Mouse (Mus musculus): ENCODE data around the gene Capn11. TPM values are rescaled to one million over a fixed set of nuclear protein-coding genes. Genes with fewer than 3 reads are reported as not detected.
A peak's percentile ranks its signal among the peaks of the same experiment; 100 is the strongest.

Gene Capn11
- polyA plus RNA-seq, 1 experiment from 2014 or later, result 1.00 TPM

DNA sequence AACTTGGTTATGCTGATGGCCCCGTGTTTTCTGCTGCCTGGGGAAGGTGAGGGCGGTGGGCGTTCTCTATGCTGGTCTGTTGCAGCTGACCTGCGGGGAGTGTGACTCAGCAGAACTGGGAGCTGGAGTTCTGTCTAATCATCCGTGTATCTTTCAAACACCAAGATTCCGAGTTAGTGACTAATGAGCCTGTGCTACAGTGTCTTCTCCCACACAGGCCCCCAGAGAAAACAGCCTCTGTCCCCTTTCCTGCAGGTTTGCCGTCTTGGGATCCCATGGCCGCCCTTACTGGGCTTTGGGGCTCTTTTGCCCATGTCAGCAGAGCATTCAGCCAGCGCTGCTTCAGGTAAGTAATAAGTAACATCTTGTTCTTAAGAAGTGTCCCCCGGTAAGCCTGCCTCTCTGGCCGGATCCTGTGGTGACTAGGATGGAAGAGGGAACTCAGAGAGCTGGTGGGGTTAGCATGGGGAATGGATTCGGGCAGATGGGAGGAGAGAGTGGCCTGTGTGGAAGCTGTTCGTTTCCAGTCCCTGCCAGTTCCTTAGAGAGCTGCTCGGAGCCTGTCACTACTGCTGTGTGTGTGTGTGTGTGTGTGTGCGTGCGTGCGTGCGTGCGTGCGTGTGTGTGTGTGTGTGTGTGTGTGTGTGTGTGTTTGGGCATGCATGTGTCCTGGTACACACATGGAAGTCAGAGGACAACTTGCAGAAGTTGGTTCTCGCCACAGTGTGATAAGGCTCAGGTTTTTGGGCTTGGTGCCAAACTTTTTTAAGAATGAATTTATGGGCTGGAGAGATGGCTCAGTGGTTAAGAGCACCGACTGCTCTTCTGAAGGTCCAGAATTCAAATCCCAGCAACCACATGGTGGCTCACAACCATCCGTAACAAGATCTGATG lies 36.3 kb upstream of the Capn11 start:
- Histone ChIP-seq H3K4me3 (no peak overlapping the region), H3K4me1 (replicated peaks) (no peaks in the 10 kb centered on the region), H3K27ac (replicated peaks) (no peak overlapping the region), H3K27me3 (no peaks in the 10 kb centered on the region), H3K9me3 (no peaks in the 10 kb centered on the region), H3K4me2 (no peak overlapping the region), H3K36me3 (peaks cover 13% of the 10 kb centered on the region; the same call in 1 of the 2 replicates), H3K9ac (no peak overlapping the region)
- no peak for ATAC-seq (ENCODE audit: low FRiP score, low read depth)
- 77% methylated on average over 23 of the region's 23 CpGs for WGBS

DNA sequence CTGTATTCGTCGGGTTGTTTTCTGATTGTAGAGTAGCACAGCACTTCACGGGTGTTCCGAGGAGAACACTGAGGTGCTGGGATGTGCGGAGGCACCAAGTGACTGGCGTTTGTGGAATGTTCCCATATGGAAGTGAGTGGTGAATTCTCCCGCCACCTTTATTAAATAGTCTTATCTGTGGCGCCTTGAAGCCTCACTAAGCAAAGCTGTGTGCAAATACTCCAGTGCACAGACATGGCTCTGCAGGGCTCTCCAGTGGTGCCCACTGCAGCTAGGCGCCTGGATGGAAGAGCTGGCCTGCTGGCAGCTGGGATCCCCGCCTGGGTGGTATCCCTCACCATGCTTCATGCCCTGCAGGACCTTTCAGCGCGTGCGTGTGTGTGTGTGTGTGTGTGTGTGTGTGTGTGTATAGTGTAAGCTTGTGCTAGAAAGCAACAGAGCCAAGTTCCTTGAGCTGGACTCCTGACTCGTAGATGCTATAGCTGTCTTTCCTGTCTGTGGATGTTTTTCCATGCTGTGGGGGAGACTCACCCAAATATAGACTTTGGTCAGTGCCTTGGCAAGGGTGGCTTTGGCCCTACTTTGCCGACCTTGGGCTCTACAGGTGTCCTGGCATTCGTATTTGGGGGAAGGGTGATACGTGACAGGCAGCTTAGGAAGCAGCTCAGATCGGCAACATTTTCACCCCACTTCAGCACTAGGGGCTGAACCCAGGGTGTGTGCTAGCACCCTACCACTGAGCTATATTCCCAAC lies 34.9 kb upstream of the Capn11 start:
- H3K27me3 ChIP-seq, result no peaks in the 10 kb centered on the region
- H3K36me3 ChIP-seq, result peaks cover 8% of the 10 kb centered on the region; the same call in 1 of the 2 replicates
- no peak for ATAC-seq (ENCODE audit: low FRiP score, low read depth)
- H3K9me3 ChIP-seq, result no peaks in the 10 kb centered on the region
- WGBS, result 89% methylated on average over 18 of the region's 18 CpGs
- H3K4me3 ChIP-seq, result no peak overlapping the region
- H3K4me2 ChIP-seq, result no peak overlapping the region
- H3K9ac ChIP-seq, result no peak overlapping the region
- H3K27ac ChIP-seq (replicated peaks), result no peak overlapping the region
- no peaks in the 10 kb centered on the region for H3K4me1 ChIP-seq (replicated peaks)

DNA sequence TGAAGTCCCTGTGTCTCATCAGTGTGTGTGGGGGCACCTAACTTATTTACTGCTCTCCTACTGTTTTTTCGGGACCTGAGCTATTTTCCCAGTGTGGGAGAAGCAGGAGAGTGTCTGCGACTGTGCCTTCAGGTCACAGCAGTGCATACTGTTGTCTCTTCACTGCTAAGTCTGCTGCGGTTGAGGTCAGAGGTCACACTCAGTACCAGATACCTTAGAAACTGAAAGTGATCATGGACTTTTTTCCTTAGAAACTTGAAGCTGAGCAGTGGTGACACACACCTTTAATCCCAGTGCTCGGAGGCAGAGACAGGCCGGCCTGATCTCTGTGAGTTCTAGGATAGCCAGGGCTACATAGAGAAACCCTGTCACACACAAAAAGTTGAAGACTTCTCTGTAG lies 33.0 kb upstream of the Capn11 start:
- Histone ChIP-seq H3K9me3 (no peaks in the 10 kb centered on the region), H3K4me2 (no peak overlapping the region), H3K27me3 (no peaks in the 10 kb centered on the region), H3K9ac (no peak overlapping the region), H3K4me1 (replicated peaks) (peaks cover 8% of the 10 kb centered on the region), H3K27ac (replicated peaks) (no peak overlapping the region), H3K4me3 (no peak overlapping the region), H3K36me3 (no peaks in the 10 kb centered on the region)
- no peak for ATAC-seq (ENCODE audit: low FRiP score, low read depth)
- WGBS, result 85% methylated on average over 5 of the region's 5 CpGs

DNA sequence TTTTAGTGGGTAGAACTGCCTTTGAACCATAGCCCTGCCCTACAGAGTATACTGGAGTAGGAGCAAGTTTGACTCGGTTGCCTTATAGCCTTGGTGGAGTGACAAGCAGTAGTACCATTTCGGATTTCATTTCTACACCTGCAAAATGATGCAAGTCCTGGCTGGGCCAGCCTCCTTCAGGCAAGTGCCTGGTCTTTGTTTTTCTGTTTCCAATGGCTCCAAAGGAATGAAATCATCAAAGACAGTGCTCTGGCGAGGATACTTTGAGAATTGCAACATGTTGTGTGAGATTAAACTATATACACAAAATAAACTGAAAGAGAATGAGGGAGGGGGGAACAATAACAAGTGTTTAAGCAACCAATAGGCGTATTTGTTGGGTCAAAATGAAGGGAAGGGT lies 30.9 kb upstream of the Capn11 start:
- no peaks in the 10 kb centered on the region for H3K27me3 ChIP-seq
- 92% methylated on average over 4 of the region's 4 CpGs for WGBS
- no peak overlapping the region for H3K9ac ChIP-seq
- no peak for ATAC-seq (ENCODE audit: low FRiP score, low read depth)
- no peaks in the 10 kb centered on the region for H3K36me3 ChIP-seq
- H3K4me1 ChIP-seq (replicated peaks), result peaks cover 13% of the 10 kb centered on the region
- H3K27ac ChIP-seq (replicated peaks), result no peak overlapping the region
- H3K9me3 ChIP-seq, result no peaks in the 10 kb centered on the region
- H3K4me3 ChIP-seq, result no peak overlapping the region
- H3K4me2 ChIP-seq, result no peak overlapping the region

DNA sequence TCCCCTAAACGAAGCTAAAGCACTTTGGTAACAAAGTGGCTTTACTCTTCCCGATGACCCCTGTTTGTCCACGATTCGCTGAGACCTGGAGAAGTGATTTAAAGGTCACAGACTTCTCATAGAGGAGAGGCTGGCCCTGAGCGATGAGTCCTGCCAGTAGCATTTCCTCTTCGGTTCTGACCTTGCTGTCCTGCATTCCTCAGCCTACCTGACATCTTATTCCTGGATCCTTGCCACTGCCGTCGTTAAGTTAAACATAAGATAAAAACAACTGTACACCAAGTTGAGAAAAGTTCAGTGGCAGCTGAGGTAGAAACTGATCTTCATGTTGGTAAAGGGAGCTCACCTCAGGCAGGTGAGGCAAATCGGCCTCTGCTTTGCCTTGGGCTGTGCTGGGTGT lies 30.0 kb upstream of the Capn11 start:
- H3K27ac ChIP-seq (replicated peaks), result no peak overlapping the region
- peaks cover 20% of the 10 kb centered on the region for H3K4me1 ChIP-seq (replicated peaks)
- no peak overlapping the region for H3K9ac ChIP-seq
- H3K4me3 ChIP-seq, result no peak overlapping the region
- ATAC-seq (ENCODE audit: low FRiP score, low read depth), result no peak
- no peak overlapping the region for H3K4me2 ChIP-seq
- no peaks in the 10 kb centered on the region for H3K9me3 ChIP-seq
- no peaks in the 10 kb centered on the region for H3K36me3 ChIP-seq
- WGBS, result 95% methylated on average over 9 of the region's 9 CpGs
- H3K27me3 ChIP-seq, result no peaks in the 10 kb centered on the region

DNA sequence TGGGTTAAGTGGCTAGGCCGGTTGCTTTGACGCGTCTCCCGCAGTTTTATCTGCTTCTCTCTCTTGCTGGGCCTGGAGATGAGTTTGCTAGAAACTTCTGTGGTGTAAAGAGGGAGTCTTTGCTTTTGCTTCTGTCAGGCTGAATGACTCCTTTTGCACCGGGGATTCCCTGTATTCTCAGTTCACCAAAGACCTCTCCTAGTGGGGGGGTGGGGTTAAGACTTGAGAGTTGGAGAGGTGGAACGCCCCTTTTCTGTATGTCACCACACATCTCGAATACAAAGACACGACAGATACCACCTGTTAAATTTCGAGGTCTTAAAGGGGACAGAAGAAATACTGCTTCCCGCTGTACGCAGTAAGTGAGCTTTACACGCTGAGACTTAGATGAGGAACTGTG lies 27.6 kb upstream of the Capn11 start, which contains the start of gene Tmem63b:
Gene Tmem63b, minus strand, starts transcription at position 190 of the 400 bp plus-strand sequence.
- ATAC-seq (ENCODE audit: low FRiP score, low read depth), result peak; percentile 3; the same call in 1 of the 2 replicates
- peak within 1 kb of the TSS; percentile 93 for H3K27ac ChIP-seq (replicated peaks)
- 10% methylated on average over 12 of the region's 12 CpGs for WGBS

DNA sequence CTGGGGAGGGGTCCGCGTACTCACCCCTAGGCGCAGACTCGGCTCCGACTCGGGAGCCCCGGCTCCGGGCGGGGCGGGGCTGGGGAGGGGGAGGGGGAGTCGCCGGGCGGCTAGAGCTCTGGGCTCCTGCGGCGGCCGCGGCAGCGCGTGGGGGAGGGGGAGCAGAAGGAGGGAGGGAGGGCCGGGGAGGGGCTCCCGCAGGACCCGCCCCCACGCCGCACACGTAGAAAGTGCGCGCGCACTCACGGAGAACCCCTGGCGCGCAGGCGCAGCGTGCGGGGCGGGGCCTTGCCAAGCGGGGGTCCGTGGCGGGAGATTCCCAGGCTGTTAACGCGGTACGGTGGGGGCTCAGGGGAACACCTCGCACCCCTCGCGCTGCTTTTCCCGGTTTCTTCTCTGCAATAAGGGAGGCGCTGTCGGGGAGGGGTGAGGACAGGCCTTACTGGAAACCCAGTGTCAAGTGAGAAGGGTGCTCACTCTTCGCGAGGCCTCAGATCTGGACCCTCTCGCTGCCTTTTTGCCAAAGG lies 27.0 kb upstream of the Capn11 start, which contains the start of gene Mrpl14:
Gene Mrpl14, plus strand, starts transcription at position 230 of the 527 bp plus-strand sequence.
- Histone ChIP-seq H3K27me3 (no peaks in the 10 kb centered on the region), H3K36me3 (no peaks in the 10 kb centered on the region), H3K9me3 (no peaks in the 10 kb centered on the region), H3K9ac (peak within 1 kb of the TSS; percentile 88), H3K4me1 (replicated peaks) (peaks cover 30% of the 10 kb centered on the region), H3K4me3 (peak within 1 kb of the TSS; percentile 84), H3K27ac (replicated peaks) (peak within 1 kb of the TSS; percentile 93), H3K4me2 (peak within 1 kb of the TSS; percentile 77)
- under 1% methylated on average over 39 of the region's 50 CpGs for WGBS
- ATAC-seq (ENCODE audit: low FRiP score, low read depth), result peak; percentile 88

More for the DNA sequence above, 27.6 kb upstream of the Capn11 start, which contains the start of gene Tmem63b:
- H3K27me3 ChIP-seq, result no peaks in the 10 kb centered on the region
- peak within 1 kb of the TSS; percentile 84 for H3K4me3 ChIP-seq
- H3K36me3 ChIP-seq, result no peaks in the 10 kb centered on the region
- H3K4me1 ChIP-seq (replicated peaks), result peaks cover 29% of the 10 kb centered on the region
- peak within 1 kb of the TSS; percentile 88 for H3K9ac ChIP-seq
- no peaks in the 10 kb centered on the region for H3K9me3 ChIP-seq
- peak within 1 kb of the TSS; percentile 77 for H3K4me2 ChIP-seq

DNA sequence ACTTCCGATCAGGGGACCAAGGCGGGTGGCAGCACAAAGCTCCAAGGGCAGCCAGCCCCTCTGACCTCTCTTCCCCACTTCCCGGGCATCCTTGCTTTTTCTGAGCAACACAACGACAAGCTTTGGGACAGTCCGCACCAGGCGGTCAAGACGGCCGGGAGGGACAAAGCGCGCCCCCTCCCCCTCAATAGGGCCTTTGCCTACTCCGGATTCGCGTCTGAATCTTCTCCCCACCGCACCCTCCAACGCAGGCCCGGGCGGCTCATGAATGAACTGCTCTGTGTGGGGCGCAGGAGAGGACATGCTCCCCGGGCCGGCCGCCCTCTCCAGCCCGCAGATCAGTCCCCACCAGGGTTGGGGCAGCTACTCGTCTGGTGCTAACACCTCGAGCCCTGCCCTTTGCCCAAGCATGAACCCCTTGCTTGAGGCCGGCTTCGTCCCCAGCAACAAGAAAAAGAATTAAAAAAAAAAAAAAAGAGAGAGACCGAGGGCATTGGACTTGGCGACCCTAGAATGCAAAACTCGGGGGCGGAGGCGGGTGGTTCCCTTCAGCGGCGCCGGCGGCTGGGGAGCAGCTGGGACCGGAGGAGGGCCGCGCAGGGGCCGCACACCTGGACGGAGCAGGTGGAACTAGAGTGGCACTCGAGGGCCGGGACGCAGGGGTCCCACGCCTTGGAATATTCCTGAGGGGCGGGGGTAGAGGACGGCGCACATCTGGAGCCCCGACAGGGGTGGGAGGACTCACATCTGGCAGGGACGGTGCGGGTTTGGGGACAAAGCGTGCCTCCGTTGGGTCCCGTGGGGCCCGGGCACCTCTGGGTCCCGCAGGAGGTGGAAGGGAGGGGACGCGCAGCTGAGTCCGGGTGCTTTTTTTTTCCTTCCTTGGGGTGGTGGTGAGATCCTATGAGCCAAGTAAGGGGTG lies 26.3 kb upstream of the Capn11 start:
- WGBS, result 1% methylated on average over 54 of the region's 58 CpGs
- Histone ChIP-seq H3K27ac (replicated peaks) (peak overlapping the region; percentile 93), H3K9ac (peak overlapping the region; percentile 88), H3K4me3 (peak overlapping the region; percentile 84), H3K9me3 (no peaks in the 10 kb centered on the region), H3K4me2 (peak overlapping the region; percentile 77), H3K36me3 (no peaks in the 10 kb centered on the region), H3K27me3 (no peaks in the 10 kb centered on the region), H3K4me1 (replicated peaks) (peaks cover 38% of the 10 kb centered on the region)
- ATAC-seq (ENCODE audit: low FRiP score, low read depth), result peak; percentile 39

DNA sequence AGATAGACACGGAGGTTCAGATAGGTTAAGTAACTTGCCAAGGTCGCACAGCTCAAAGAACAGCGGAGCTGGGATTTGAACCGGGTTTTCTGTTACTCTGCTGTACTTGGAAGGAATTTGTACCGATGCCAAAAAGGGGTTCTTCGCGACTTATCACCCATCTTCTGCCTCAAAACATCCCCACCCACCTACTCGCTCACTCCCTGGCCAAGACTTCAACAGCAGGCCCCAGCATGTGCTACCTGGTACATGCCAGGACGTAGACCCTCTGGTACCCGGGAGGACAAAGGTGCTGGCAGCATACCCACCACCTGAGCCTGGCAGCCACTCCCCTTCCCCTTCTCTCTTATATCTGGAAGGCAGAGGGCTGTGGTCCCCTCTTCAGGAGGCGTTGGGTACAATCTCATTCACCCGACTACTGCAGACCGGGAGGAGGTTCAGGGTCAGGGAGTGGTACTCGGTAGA lies 25.6 kb upstream of the Capn11 start:
- ATAC-seq (ENCODE audit: low FRiP score, low read depth), result peak; percentile 24
- H3K4me1 ChIP-seq (replicated peaks), result peaks cover 40% of the 10 kb centered on the region
- WGBS, result 23% methylated on average over 14 of the region's 14 CpGs
- H3K9me3 ChIP-seq, result no peaks in the 10 kb centered on the region
- H3K36me3 ChIP-seq, result no peaks in the 10 kb centered on the region
- H3K27me3 ChIP-seq, result no peaks in the 10 kb centered on the region
- H3K9ac ChIP-seq, result peak overlapping the region; percentile 88
- H3K27ac ChIP-seq (replicated peaks), result peak overlapping the region; percentile 93
- H3K4me2 ChIP-seq, result peak overlapping the region; percentile 77
- H3K4me3 ChIP-seq, result peak overlapping the region; percentile 84

DNA sequence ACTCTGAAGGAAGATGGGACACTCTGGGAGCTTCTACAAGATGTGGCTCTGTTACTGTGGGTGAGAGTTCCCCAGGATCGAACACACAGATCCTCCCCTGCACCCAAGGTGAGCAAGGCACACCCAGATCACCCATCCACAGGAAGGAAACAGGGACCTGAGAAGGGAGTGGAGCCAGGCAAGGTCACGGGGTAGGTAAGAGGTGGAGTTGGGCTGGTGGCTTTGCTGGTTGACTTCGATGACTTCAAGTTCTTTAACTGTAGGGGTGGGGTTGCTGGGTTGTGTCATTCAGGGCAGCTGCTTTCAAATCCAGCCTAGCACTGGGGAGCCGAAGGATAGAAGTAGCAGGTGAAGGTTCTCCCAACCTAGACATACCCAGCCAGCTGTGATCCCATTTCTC lies 23.7 kb upstream of the Capn11 start:
- H3K27ac ChIP-seq (replicated peaks), result no peak overlapping the region
- no peak overlapping the region for H3K4me2 ChIP-seq
- ATAC-seq (ENCODE audit: low FRiP score, low read depth), result no peak
- no peaks in the 10 kb centered on the region for H3K9me3 ChIP-seq
- H3K27me3 ChIP-seq, result no peaks in the 10 kb centered on the region
- 93% methylated on average over 4 of the region's 4 CpGs for WGBS
- no peak overlapping the region for H3K9ac ChIP-seq
- peaks cover 9% of the 10 kb centered on the region; the same call in 1 of the 2 replicates for H3K36me3 ChIP-seq
- H3K4me1 ChIP-seq (replicated peaks), result peaks cover 44% of the 10 kb centered on the region
- H3K4me3 ChIP-seq, result no peak overlapping the region

DNA sequence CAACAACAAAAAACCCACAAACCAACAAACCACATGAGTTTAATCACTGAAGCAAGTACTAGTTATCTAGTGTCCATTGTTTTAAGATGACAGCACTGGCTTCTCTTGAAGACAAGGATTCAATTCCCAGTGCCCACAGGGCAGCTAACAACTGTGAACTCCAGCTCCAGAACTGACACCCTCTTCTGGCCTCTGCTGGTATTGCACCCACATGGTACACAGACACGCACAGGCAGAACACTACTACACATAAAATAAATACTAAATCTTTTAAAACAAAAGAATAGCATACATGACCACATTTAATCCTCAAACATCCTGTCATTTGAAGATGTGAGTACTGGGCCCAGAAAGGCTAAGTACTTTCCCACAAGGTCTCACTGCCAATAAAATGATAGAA lies 22.5 kb upstream of the Capn11 start:
- Histone ChIP-seq H3K9me3 (no peaks in the 10 kb centered on the region), H3K36me3 (peaks cover 20% of the 10 kb centered on the region), H3K4me1 (replicated peaks) (peaks cover 31% of the 10 kb centered on the region), H3K9ac (no peak overlapping the region), H3K4me3 (no peak overlapping the region), H3K27me3 (no peaks in the 10 kb centered on the region), H3K4me2 (no peak overlapping the region), H3K27ac (replicated peaks) (no peak overlapping the region)
- 98% methylated on average over 1 of the region's 1 CpGs for WGBS
- ATAC-seq (ENCODE audit: low FRiP score, low read depth), result no peak
